Mouse (Mus musculus): ENCODE measurements around the gene App.

GRCm38 (mm10) chr16:85012695-85013094, 160.9 kb downstream of the App start:
- TF ChIP-seq CTCF (IDR thresholded peaks at IDR 0.05) (no peak), POLR2A (IDR thresholded peaks at IDR 0.05; ENCODE audit: insufficient read depth, low read depth, low read length) (no peak), EP300 (IDR thresholded peaks at IDR 0.05; ENCODE audit: insufficient read depth, low read depth, low read length) (no peak)

All from heart, adult 2 months (tissue).